Mouse (Mus musculus) kidney, postnatal 0 days (tissue): ENCODE measurements around the gene Ddx28. TPM values are rescaled to one million over a fixed set of nuclear protein-coding genes. Genes with fewer than 3 reads are reported as not detected.

Experiments
- ATAC-seq: fragments of 200-750 bp; cut with Nextera tagmentation; replicated peaks from 2 replicates; pipeline ENCODE4 v1.8.0; 2017; ENCODE audit warnings: low read depth, moderate number of reproducible peaks, moderate TSS enrichment, moderate library complexity; ENCODE audit not compliant: low FRiP score
- DNase-seq: peaks from one replicate; pipeline ENCODE4 v3.0.0-alpha.2; 2016; ENCODE audit warnings: low spot score
- H3K27ac ChIP-seq: fragments of 300-500 bp; sonication (generic); 2 replicates; pipeline ENCODE4 v1.5.1; 2014; ENCODE audit warnings: mild to moderate bottlenecking
- H3K27me3 ChIP-seq: fragments of 300-500 bp; sonication (generic); 2 replicates; pipeline ENCODE4 v1.6.1; 2014; ENCODE audit warnings: low read length, mixed read lengths; ENCODE audit not compliant: insufficient read depth
- H3K36me3 ChIP-seq: fragments of 300-500 bp; sonication (generic); 2 replicates; pipeline ENCODE4 v1.6.1; 2014; ENCODE audit warnings: low read length, mixed read lengths; ENCODE audit not compliant: insufficient read depth
- H3K4me1 ChIP-seq: fragments of 300-500 bp; sonication (generic); replicated peaks from 2 replicates; pipeline ENCODE4 v1.6.1; 2014; ENCODE audit warnings: antibody characterized with exemption, low read length, mixed read lengths; ENCODE audit not compliant: insufficient read depth
- H3K4me2 ChIP-seq: fragments of 300-500 bp; sonication (generic); 2 replicates; pipeline ENCODE4 v1.6.1; 2014; ENCODE audit warnings: mild to moderate bottlenecking, low read length, moderate library complexity, mixed read lengths
- H3K4me3 ChIP-seq: fragments of 300-500 bp; sonication (generic); replicated peaks from 2 replicates; pipeline ENCODE4 v1.5.1; 2014; ENCODE audit warnings: low read depth, low read length
- H3K9ac ChIP-seq: fragments of 300-500 bp; sonication (generic); 2 replicates; pipeline ENCODE4 v1.6.1; 2014; ENCODE audit warnings: low read depth, low read length
- H3K9me3 ChIP-seq: fragments of 300-500 bp; sonication (generic); replicated peaks from 2 replicates; pipeline ENCODE4 v1.6.1; 2016; ENCODE audit warnings: low read length, inconsistent platforms, mixed read lengths
- CTCF ChIP-seq: IDR thresholded peaks from 2 replicates; pipeline ENCODE4 v1.5.1; 2016; ENCODE audit warnings: antibody characterized with exemption, low read depth, mild to moderate bottlenecking, moderate library complexity
- WGBS: fragments of 180-500 bp; shearing (Covaris S2); extraction: QIAGEN DNeasy Blood & Tissue Kit; methylation state at CpG from one replicate; pipeline ENCODE4 v1.1.7; 2014; 5-methylcytosine and 5-hydroxymethylcytosine counted together
- polyA plus RNA-seq: library from polyadenylated mRNA; unstranded; fragments of >200 nt; fragmentation: Nextera tagmentation; extraction: Ambion mirVana; gene quantifications from 2 replicates; pipeline ENCODE4 v1.2.1, GENCODE M21; 2015

Ddx28 gene
- polyA plus RNA-seq, 1 experiment from 2014 or later, result 16.1 TPM

DNA sequence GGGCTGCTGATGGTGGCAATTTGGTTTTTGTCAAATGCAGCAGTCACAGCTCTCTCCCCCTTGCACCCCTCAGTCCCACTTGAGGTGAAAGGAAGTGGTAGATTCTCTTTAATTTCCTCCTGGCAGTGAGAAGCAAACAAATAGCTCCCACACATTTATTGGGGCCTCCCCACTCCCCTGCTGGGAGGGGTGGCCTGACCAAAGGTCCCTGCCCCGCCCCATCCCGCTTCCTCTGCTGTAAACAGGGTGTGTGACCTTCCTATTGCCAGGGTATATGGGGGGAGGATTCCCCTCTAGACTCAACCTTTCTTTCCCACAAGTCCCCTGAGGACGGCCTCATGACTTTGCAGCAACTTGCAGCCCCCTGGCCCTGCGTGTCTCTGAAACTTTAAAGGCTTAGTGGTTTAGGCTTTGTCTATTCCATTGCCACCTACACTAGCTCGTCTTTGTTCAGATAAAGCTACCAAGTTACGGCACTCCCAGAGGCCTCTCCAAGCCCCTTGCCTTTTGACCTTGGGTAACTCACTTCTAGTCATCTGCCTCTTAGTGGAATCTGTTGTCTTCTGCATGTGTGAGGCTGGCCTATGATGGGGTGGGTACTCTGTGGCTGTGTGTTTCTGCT is 42.6 kb upstream of the Ddx28 start:
- DNase-seq (no peak), ATAC-seq (no peak)
- no peak overlapping the region for H3K27ac ChIP-seq

DNA sequence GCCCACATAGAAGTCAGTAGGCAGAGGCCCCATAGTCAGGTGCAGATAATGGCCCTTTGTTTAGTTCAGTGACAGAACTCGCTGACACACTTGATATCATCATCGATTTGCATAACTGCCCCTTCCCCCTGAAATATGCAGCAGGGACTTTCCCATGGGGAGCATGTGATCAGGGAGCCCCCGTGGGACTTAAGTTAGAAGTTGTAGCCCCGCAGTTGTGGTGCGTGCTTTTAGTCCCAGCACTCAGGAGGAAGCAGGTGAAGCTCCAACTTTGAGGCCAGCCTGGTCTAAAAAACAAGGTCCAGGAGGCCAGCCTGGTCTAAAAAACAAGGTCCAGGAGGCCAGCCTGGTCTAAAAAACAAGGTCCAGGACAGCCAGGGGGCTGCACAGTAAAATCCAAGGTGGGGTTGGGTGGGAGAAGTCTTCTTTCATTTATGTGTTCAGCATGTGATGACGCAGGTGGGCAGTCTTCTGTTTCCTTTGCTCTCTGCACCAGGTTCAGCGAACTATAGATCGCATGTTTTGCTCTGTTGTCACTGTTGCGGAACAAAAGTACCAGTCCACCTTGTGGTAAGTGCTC is 40.9 kb upstream of the Ddx28 start:
- Histone ChIP-seq H3K9me3 (no peaks in the 10 kb centered on the region), H3K27ac (no peak overlapping the region), H3K4me1 (no peaks in the 10 kb centered on the region), H3K9ac (no peak overlapping the region), H3K4me3 (no peak overlapping the region), H3K27me3 (no peaks in the 10 kb centered on the region), H3K4me2 (no peak overlapping the region), H3K36me3 (peaks cover 20% of the 10 kb centered on the region; the same call in 1 of the 2 replicates)
- no peak for DNase-seq
- ATAC-seq, result no peak
- no peak for TF ChIP-seq CTCF
- 87% methylated on average over 9 of the region's 9 CpGs for WGBS

More for the DNA sequence above, 42.6 kb upstream of the Ddx28 start:
- Histone ChIP-seq H3K27me3 (no peaks in the 10 kb centered on the region), H3K36me3 (peaks cover 20% of the 10 kb centered on the region; the same call in 1 of the 2 replicates), H3K4me3 (no peak overlapping the region), H3K9ac (no peak overlapping the region), H3K4me1 (no peaks in the 10 kb centered on the region; the same call in 1 of the 2 replicates), H3K9me3 (no peaks in the 10 kb centered on the region), H3K4me2 (no peak overlapping the region)
- 34% methylated on average over 6 of the region's 6 CpGs for WGBS
- no peak for TF ChIP-seq CTCF

DNA sequence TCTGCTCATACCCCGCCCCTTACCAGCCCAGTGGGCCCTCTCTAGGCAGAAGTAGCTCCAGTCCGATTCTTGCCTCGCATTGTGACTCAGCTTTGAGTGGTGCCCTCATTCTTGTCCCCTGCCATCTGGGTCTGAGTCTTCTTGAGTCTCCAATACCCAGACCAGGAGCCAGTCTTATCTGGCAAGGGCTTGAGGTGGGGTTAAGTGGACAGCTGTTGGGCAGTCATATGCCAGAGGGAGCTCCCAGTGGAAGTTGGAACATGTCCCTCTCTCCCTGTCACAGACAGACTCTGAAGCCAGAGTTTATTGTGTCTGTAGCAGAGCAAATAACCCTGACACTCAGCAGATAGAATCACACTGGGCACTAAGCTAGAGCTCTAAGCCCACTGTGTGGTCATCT is 39.4 kb upstream of the Ddx28 start:
- TF ChIP-seq CTCF, result no peak
- WGBS, result 91% methylated on average over 3 of the region's 3 CpGs
- ATAC-seq (no peak), DNase-seq (no peak)
- Histone ChIP-seq H3K4me2 (no peak overlapping the region), H3K9ac (no peak overlapping the region), H3K27me3 (no peaks in the 10 kb centered on the region), H3K9me3 (no peaks in the 10 kb centered on the region), H3K36me3 (peaks cover 20% of the 10 kb centered on the region; the same call in 1 of the 2 replicates), H3K4me3 (no peak overlapping the region), H3K4me1 (no peaks in the 10 kb centered on the region), H3K27ac (no peak overlapping the region)

DNA sequence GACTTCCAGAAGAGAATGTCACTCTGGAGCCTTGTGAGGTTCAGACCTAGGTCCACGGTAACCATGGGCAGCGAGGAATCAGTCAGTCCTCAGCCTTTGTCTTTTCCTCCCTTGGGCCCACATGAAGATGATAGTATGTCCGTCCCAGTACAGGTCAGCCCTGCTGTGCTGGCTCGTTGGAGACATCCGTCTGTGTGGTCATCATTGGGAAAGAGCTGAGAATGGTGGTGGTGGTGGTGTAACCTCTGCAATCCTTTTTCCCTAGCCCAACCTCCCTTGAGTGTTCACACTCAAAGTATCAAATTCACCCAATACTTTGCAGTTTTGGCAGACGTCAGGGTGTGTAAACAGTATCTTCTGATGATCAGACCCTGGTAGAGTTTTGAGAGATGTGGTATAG is 38.2 kb upstream of the Ddx28 start:
- WGBS, result 87% methylated on average over 6 of the region's 6 CpGs
- no peaks in the 10 kb centered on the region for H3K4me1 ChIP-seq
- ATAC-seq, result no peak

DNA sequence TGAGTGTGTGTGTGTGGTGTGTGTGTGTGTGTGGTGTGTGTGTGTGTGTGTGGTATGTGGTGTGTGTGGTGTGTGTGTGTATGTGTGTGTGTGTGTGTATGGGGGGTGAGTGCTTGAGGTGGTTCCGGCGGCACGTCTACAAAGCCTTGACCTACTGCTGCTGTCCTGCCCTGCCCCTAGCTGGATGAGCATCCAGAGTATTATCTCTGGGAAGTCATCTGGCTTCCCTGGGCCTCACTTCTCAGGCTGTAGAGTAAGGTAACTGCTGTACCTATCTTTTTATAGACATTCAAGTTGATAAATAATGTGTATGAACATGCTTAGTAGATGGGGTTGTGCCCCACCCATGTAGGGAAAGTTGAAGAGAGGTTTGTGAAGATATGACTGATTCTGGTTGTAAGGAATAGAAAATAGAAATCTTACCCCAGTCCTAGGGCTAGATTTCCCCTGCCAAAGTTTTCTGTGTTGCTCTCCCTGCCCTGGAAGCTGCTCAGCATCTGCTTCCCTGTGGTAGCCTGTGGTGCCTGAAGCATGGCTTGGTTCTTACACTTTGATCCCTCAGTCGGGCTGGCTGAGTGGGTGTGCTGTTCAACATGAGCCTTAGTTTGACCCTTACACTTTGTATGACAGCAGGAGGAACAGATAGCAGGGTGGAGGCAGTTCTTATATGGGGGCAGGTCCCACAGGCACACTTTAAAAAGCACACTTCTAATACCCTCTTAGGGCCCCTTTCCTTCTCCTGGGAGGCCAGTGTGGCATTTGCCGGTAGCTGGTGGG is 36.4 kb upstream of the Ddx28 start:
- no peak for ATAC-seq
- WGBS, result 82% methylated on average over 5 of the region's 5 CpGs
- Histone ChIP-seq H3K9ac (no peak overlapping the region), H3K4me3 (no peak overlapping the region), H3K9me3 (no peaks in the 10 kb centered on the region), H3K36me3 (0 out of 2 replicates have a peak, but pooled peaks cover 14% of the 10 kb centered on the region), H3K27ac (no peak overlapping the region), H3K4me2 (no peak overlapping the region), H3K27me3 (no peaks in the 10 kb centered on the region), H3K4me1 (no peaks in the 10 kb centered on the region)
- no peak for TF ChIP-seq CTCF
- DNase-seq, result no peak

More for the DNA sequence above, 38.2 kb upstream of the Ddx28 start:
- no peaks in the 10 kb centered on the region for H3K27me3 ChIP-seq
- H3K9ac ChIP-seq, result no peak overlapping the region
- H3K27ac ChIP-seq, result no peak overlapping the region
- no peak overlapping the region for H3K4me3 ChIP-seq
- H3K9me3 ChIP-seq, result no peaks in the 10 kb centered on the region
- TF ChIP-seq CTCF, result no peak
- H3K4me2 ChIP-seq, result no peak overlapping the region
- no peak for DNase-seq
- H3K36me3 ChIP-seq, result peaks cover 20% of the 10 kb centered on the region; the same call in 1 of the 2 replicates

DNA sequence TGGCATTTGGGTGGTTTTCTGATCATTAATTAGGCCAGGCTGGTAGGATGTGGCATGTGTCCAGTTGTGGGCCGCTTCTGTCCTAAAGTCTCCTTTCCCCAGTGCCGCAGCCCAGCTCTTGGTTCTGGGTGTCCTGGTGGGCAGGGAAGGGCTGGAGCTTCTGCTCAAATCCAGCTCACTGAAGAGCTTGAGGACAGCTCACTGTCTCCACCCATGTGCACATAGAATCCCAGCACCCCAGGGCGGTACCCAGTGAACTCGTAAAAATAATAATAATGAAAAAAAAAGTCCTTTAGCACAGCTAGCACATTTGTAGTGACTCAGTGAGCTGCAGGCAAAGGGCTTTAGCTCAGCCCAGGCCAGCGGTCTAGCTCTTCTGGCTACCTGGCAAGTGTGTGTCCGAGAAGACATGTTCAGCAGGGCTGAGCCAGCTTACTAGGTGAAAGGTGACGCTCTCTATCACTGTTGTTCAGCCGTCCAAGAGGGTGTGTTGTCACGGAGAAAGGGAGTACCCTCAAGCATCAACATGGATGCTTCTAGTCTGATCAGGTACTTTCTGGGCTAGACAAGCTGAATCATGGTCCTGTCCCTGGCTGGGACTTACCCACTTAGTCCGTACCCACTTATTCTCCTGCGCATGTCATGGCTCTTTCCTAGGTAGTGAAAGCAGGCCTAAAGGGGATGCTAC is 35.3 kb upstream of the Ddx28 start:
- Histone ChIP-seq H3K27me3 (no peaks in the 10 kb centered on the region), H3K9ac (no peak overlapping the region), H3K4me1 (no peaks in the 10 kb centered on the region), H3K27ac (no peak overlapping the region), H3K36me3 (0 out of 2 replicates have a peak, but pooled peaks cover 10% of the 10 kb centered on the region), H3K4me3 (no peak overlapping the region), H3K4me2 (no peak overlapping the region), H3K9me3 (no peaks in the 10 kb centered on the region)
- no peak for DNase-seq
- 90% methylated on average over 11 of the region's 11 CpGs for WGBS
- TF ChIP-seq CTCF, result no peak
- ATAC-seq, result no peak
